Mouse (Mus musculus) 416B (cell line): ENCODE results near the gene Rnf2.
"Not testable (repeated sequence)": the region's sequence is repeated elsewhere in the genome, so short reads cannot be mapped to it uniquely, and the experiment has no call there.

Experiments used
- DNase-seq: peaks from one replicate; pipeline ENCODE4 v3.0.0; 2011; ENCODE audit warnings: low read depth

Rnf2 gene

GRCm38 (mm10) chr1:151484754-151485153 lies 16.0 kb downstream of the Rnf2 start:
- DNase-seq: no peak

- DNase-seq: peak; percentile 58
Observed at GRCm38 (mm10) chr1:151483568-151483967, 17.2 kb downstream of the Rnf2 start.

- DNase-seq: no peak
Observed at GRCm38 (mm10) chr1:151482497-151482896, 18.3 kb downstream of the Rnf2 start.

GRCm38 (mm10) chr1:151472386-151472785 lies 28.4 kb downstream of the Rnf2 start:
- not testable (repeated sequence) for DNase-seq

- no peak for DNase-seq
Observed at GRCm38 (mm10) chr1:151471429-151471828, 29.3 kb downstream of the Rnf2 start.

GRCm38 (mm10) chr1:151466571-151466970 lies 34.2 kb downstream of the Rnf2 start:
- DNase-seq: no peak

GRCm38 (mm10) chr1:151464914-151465313 lies 35.8 kb downstream of the Rnf2 start:
- no peak for DNase-seq

- DNase-seq: peak; percentile 47
Observed at GRCm38 (mm10) chr1:151461265-151461664, 39.5 kb downstream of the Rnf2 start.

GRCm38 (mm10) chr1:151457087-151457486 lies 43.7 kb downstream of the Rnf2 start:
- peak; percentile 67 for DNase-seq

- no peak for DNase-seq
Observed at GRCm38 (mm10) chr1:151451946-151452345, 48.8 kb downstream of the Rnf2 start.

GRCm38 (mm10) chr1:151450851-151451250 lies 49.9 kb downstream of the Rnf2 start:
- DNase-seq: peak; percentile 52

- no peak for DNase-seq
Observed at GRCm38 (mm10) chr1:151449866-151450265, 50.9 kb downstream of the Rnf2 start.

- no peak for DNase-seq
Observed at GRCm38 (mm10) chr1:151435431-151435830, 65.3 kb downstream of the Rnf2 start.

GRCm38 (mm10) chr1:151429316-151429715 lies 71.4 kb downstream of the Rnf2 start:
- peak; percentile 54 for DNase-seq

- peak; percentile 99 for DNase-seq
Observed at GRCm38 (mm10) chr1:151428263-151429221, 72.2 kb downstream of the Rnf2 start, which contains the start of the genes Swt1 and Trmt1l. TSS of gene Swt1 (minus strand) at chr1:151428455. TSS of gene Trmt1l (plus strand) at chr1:151428542.

- DNase-seq: no peak
Observed at GRCm38 (mm10) chr1:151427888-151428262, 72.9 kb downstream of the Rnf2 start.

GRCm38 (mm10) chr1:151426947-151427600 lies 73.7 kb downstream of the Rnf2 start:
- peak; percentile 32 for DNase-seq

- peak; percentile 60 for DNase-seq
Observed at GRCm38 (mm10) chr1:151422178-151422577, 78.6 kb downstream of the Rnf2 start.

- DNase-seq: no peak
Observed at GRCm38 (mm10) chr1:151409827-151410226, 90.9 kb downstream of the Rnf2 start.
